Mouse (Mus musculus): ENCODE data around the gene Galnt14. TPM values are rescaled to one million over a fixed set of nuclear protein-coding genes. Genes with fewer than 3 reads are reported as not detected.

Galnt14 gene
- polyA plus RNA-seq, 1 experiment from 2014 or later: 0.30 TPM

- Histone ChIP-seq H3K4me2 (replicated peaks; ENCODE audit: low read depth) (no peak overlapping the region), H3K36me3 (ENCODE audit: control insufficient read depth, insufficient read depth) (no peaks in the 10 kb centered on the region), H3K9me3 (ENCODE audit: control insufficient read depth) (no peaks in the 10 kb centered on the region), H3K27me3 (replicated peaks; ENCODE audit: control insufficient read depth, insufficient read depth, low read length) (no peaks in the 10 kb centered on the region), H3K9ac (ENCODE audit: low read depth, low read length) (no peak overlapping the region), H3K4me3 (ENCODE audit: low read depth, low read length) (no peak overlapping the region), H3K27ac (ENCODE audit: low read depth, low read length) (no peak overlapping the region), H3K4me1 (replicated peaks; ENCODE audit: control insufficient read depth, insufficient read depth, low read length) (no peaks in the 10 kb centered on the region)
- ATAC-seq: no peak
- 70% methylated on average over 6 of the region's 6 CpGs for WGBS
- no peak for TF ChIP-seq CTCF (IDR thresholded peaks at IDR 0.05; ENCODE audit: low read depth)
Observed at GRCm38 (mm10) chr17:73649371-73649770, 60.9 kb downstream of the Galnt14 start.

- Histone ChIP-seq H3K4me2 (replicated peaks; ENCODE audit: low read depth) (no peak overlapping the region), H3K27ac (ENCODE audit: low read depth, low read length) (no peak overlapping the region), H3K9me3 (ENCODE audit: control insufficient read depth) (no peaks in the 10 kb centered on the region), H3K4me1 (replicated peaks; ENCODE audit: control insufficient read depth, insufficient read depth, low read length) (no peaks in the 10 kb centered on the region), H3K36me3 (ENCODE audit: control insufficient read depth, insufficient read depth) (no peaks in the 10 kb centered on the region), H3K27me3 (replicated peaks; ENCODE audit: control insufficient read depth, insufficient read depth, low read length) (no peaks in the 10 kb centered on the region), H3K9ac (ENCODE audit: low read depth, low read length) (no peak overlapping the region), H3K4me3 (ENCODE audit: low read depth, low read length) (no peak overlapping the region)
- no peak for TF ChIP-seq CTCF (IDR thresholded peaks at IDR 0.05; ENCODE audit: low read depth)
- no peak for ATAC-seq
- 86% methylated on average over 7 of the region's 7 CpGs for WGBS
Observed at GRCm38 (mm10) chr17:73641676-73642075, 68.6 kb downstream of the Galnt14 start.

GRCm38 (mm10) chr17:73640117-73640480 is 70.2 kb downstream of the Galnt14 start:
- H3K4me1 ChIP-seq (replicated peaks; ENCODE audit: control insufficient read depth, insufficient read depth, low read length): no peaks in the 10 kb centered on the region
- no peak overlapping the region for H3K9ac ChIP-seq (ENCODE audit: low read depth, low read length)
- no peak for TF ChIP-seq CTCF (IDR thresholded peaks at IDR 0.05; ENCODE audit: low read depth)
- H3K9me3 ChIP-seq (ENCODE audit: control insufficient read depth): no peaks in the 10 kb centered on the region
- 72% methylated on average over 3 of the region's 3 CpGs for WGBS
- H3K27ac ChIP-seq (ENCODE audit: low read depth, low read length): no peak overlapping the region
- ATAC-seq: no peak
- H3K27me3 ChIP-seq (replicated peaks; ENCODE audit: control insufficient read depth, insufficient read depth, low read length): no peaks in the 10 kb centered on the region
- no peak overlapping the region for H3K4me2 ChIP-seq (replicated peaks; ENCODE audit: low read depth)
- H3K4me3 ChIP-seq (ENCODE audit: low read depth, low read length): no peak overlapping the region
- H3K36me3 ChIP-seq (ENCODE audit: control insufficient read depth, insufficient read depth): no peaks in the 10 kb centered on the region

GRCm38 (mm10) chr17:73639401-73640116 is 70.7 kb downstream of the Galnt14 start:
- H3K27me3 ChIP-seq (replicated peaks; ENCODE audit: control insufficient read depth, insufficient read depth, low read length): no peaks in the 10 kb centered on the region
- H3K4me1 ChIP-seq (replicated peaks; ENCODE audit: control insufficient read depth, insufficient read depth, low read length): no peaks in the 10 kb centered on the region
- H3K4me3 ChIP-seq (ENCODE audit: low read depth, low read length): no peak overlapping the region
- TF ChIP-seq CTCF (IDR thresholded peaks at IDR 0.05; ENCODE audit: low read depth): no peak
- H3K9ac ChIP-seq (ENCODE audit: low read depth, low read length): no peak overlapping the region
- H3K4me2 ChIP-seq (replicated peaks; ENCODE audit: low read depth): no peak overlapping the region
- no peaks in the 10 kb centered on the region for H3K9me3 ChIP-seq (ENCODE audit: control insufficient read depth)
- 36% methylated on average over 6 of the region's 6 CpGs for WGBS
- no peaks in the 10 kb centered on the region for H3K36me3 ChIP-seq (ENCODE audit: control insufficient read depth, insufficient read depth)
- H3K27ac ChIP-seq (ENCODE audit: low read depth, low read length): no peak overlapping the region
- no peak for ATAC-seq

GRCm38 (mm10) chr17:73636988-73637387 is 73.3 kb downstream of the Galnt14 start:
- no peak overlapping the region for H3K9ac ChIP-seq (ENCODE audit: low read depth, low read length)
- no peak overlapping the region for H3K4me2 ChIP-seq (replicated peaks; ENCODE audit: low read depth)
- no peaks in the 10 kb centered on the region for H3K36me3 ChIP-seq (ENCODE audit: control insufficient read depth, insufficient read depth)
- H3K4me1 ChIP-seq (replicated peaks; ENCODE audit: control insufficient read depth, insufficient read depth, low read length): no peaks in the 10 kb centered on the region
- no peak overlapping the region for H3K4me3 ChIP-seq (ENCODE audit: low read depth, low read length)
- no peak overlapping the region for H3K27ac ChIP-seq (ENCODE audit: low read depth, low read length)
- no peak for TF ChIP-seq CTCF (IDR thresholded peaks at IDR 0.05; ENCODE audit: low read depth)
- ATAC-seq: no peak
- no peaks in the 10 kb centered on the region for H3K9me3 ChIP-seq (ENCODE audit: control insufficient read depth)
- H3K27me3 ChIP-seq (replicated peaks; ENCODE audit: control insufficient read depth, insufficient read depth, low read length): no peaks in the 10 kb centered on the region
- 94% methylated on average over 5 of the region's 5 CpGs for WGBS

GRCm38 (mm10) chr17:73634896-73635295 is 75.4 kb downstream of the Galnt14 start:
- no peak overlapping the region for H3K4me2 ChIP-seq (replicated peaks; ENCODE audit: low read depth)
- TF ChIP-seq CTCF (IDR thresholded peaks at IDR 0.05; ENCODE audit: low read depth): no peak
- ATAC-seq: no peak
- no peaks in the 10 kb centered on the region for H3K36me3 ChIP-seq (ENCODE audit: control insufficient read depth, insufficient read depth)
- no peaks in the 10 kb centered on the region for H3K4me1 ChIP-seq (replicated peaks; ENCODE audit: control insufficient read depth, insufficient read depth, low read length)
- no peak overlapping the region for H3K9ac ChIP-seq (ENCODE audit: low read depth, low read length)
- H3K4me3 ChIP-seq (ENCODE audit: low read depth, low read length): no peak overlapping the region
- WGBS: 68% methylated on average over 2 of the region's 2 CpGs
- H3K9me3 ChIP-seq (ENCODE audit: control insufficient read depth): no peaks in the 10 kb centered on the region
- H3K27me3 ChIP-seq (replicated peaks; ENCODE audit: control insufficient read depth, insufficient read depth, low read length): no peaks in the 10 kb centered on the region
- no peak overlapping the region for H3K27ac ChIP-seq (ENCODE audit: low read depth, low read length)

All from intestine, postnatal 0 days (tissue).